Mouse (Mus musculus) embryonic fibroblast, embryonic 13.5 days (primary cell): ENCODE measurements around the gene B2m. TPM values are rescaled to one million over a fixed set of nuclear protein-coding genes. Genes with fewer than 3 reads are reported as not detected.
A peak's percentile ranks its signal among the peaks of the same experiment; 100 is the strongest.
"Not testable (repeated sequence)": the region's sequence is repeated elsewhere in the genome, so short reads cannot be mapped to it uniquely, and the experiment has no call there.

ENCODE experiments used
- H3K27ac ChIP-seq: 2 replicates; pipeline ENCODE4 v1.5.1; 2012; ENCODE audit warnings: low read length, control low read depth, inconsistent platforms; ENCODE audit not compliant: insufficient read depth
- H3K4me1 ChIP-seq: 2 replicates; pipeline ENCODE4 v1.6.1; 2011; ENCODE audit warnings: low read length; ENCODE audit not compliant: control insufficient read depth, insufficient read depth
- H3K4me3 ChIP-seq: 2 replicates; pipeline ENCODE4 v1.5.1; 2011; ENCODE audit warnings: mild to moderate bottlenecking, control low read depth, low read length; ENCODE audit not compliant: insufficient read depth
- CTCF ChIP-seq: IDR thresholded peaks from 2 replicates; pipeline ENCODE4 v1.5.1; 2011; ENCODE audit warnings: mild to moderate bottlenecking, control low read depth, low read length, moderate library complexity, borderline replicate concordance; ENCODE audit not compliant: insufficient read depth
- POLR2A ChIP-seq: IDR thresholded peaks from 2 replicates; pipeline ENCODE4 v1.6.1; 2011; ENCODE audit warnings: low read depth, mild to moderate bottlenecking, control low read depth, low read length, moderate library complexity
- polyA plus RNA-seq: library from polyadenylated mRNA; stranded (reverse); fragments of >200 nt; gene quantifications from 2 replicates; pipeline ENCODE4 v1.2.4, GENCODE M21; 2011; ENCODE audit warnings: low read depth; ENCODE audit not compliant: missing spikeins, insufficient read length

The B2m gene
- polyA plus RNA-seq, result 1,628 and 1,672 TPM in 2 replicates

- Histone ChIP-seq H3K27ac (peak within 1 kb of the TSS; percentile 60), H3K4me3 (peak within 1 kb of the TSS; percentile 83), H3K4me1 (0 out of 2 replicates have a peak, but pooled peaks cover 6% of the 10 kb centered on the region)
- TF ChIP-seq CTCF, result no peak
- peak; percentile 100 for TF ChIP-seq POLR2A
These were observed at the start of gene B2m for GRCm38 (mm10) chr2:122147508-122148241. Gene B2m, plus strand, starts transcription at chr2:122147686.

GRCm38 (mm10) chr2:122097686-122098085 lies 49.8 kb upstream of the B2m start:
- H3K4me1 ChIP-seq, H3K4me3 ChIP-seq, H3K27ac ChIP-seq: not testable (repeated sequence)

- Histone ChIP-seq H3K4me1 (no peaks in the 10 kb centered on the region), H3K4me3 (no peak overlapping the region), H3K27ac (no peak overlapping the region)
- TF ChIP-seq POLR2A (no peak), CTCF (peak; percentile 37; the same call in 1 of the 2 replicates)
These were observed 45.4 kb upstream of the B2m start for GRCm38 (mm10) chr2:122102070-122102469.

- Histone ChIP-seq H3K27ac (no peak overlapping the region), H3K4me3 (no peak overlapping the region)
- TF ChIP-seq CTCF (no peak), POLR2A (no peak)
These were observed 39.4 kb upstream of the B2m start for GRCm38 (mm10) chr2:122108101-122108500.

GRCm38 (mm10) chr2:122109714-122110113 lies 37.8 kb upstream of the B2m start:
- no peak for TF ChIP-seq CTCF
- TF ChIP-seq POLR2A, result no peak
- H3K4me3 ChIP-seq, result no peak overlapping the region
- H3K27ac ChIP-seq, result no peak overlapping the region
- H3K4me1 ChIP-seq, result no peaks in the 10 kb centered on the region

More at GRCm38 (mm10) chr2:122108101-122108500, 39.4 kb upstream of the B2m start:
- no peaks in the 10 kb centered on the region for H3K4me1 ChIP-seq

GRCm38 (mm10) chr2:122116888-122117287 lies 30.6 kb upstream of the B2m start:
- peak overlapping the region; percentile 86 for H3K4me3 ChIP-seq
- no peaks in the 10 kb centered on the region for H3K4me1 ChIP-seq
- no peak for TF ChIP-seq POLR2A
- no peak for TF ChIP-seq CTCF
- H3K27ac ChIP-seq, result no peak overlapping the region

GRCm38 (mm10) chr2:122117961-122118958 lies 29.2 kb upstream of the B2m start, which contains the start of gene Spg11:
Gene Spg11, minus strand, starts transcription at chr2:122118386.
- peak within 1 kb of the TSS; percentile 86 for H3K4me3 ChIP-seq
- no peaks in the 10 kb centered on the region for H3K4me1 ChIP-seq
- TF ChIP-seq POLR2A (peak; percentile 98), CTCF (no peak)
- peak within 1 kb of the TSS; percentile 83 for H3K27ac ChIP-seq

GRCm38 (mm10) chr2:122125680-122126572 lies 21.6 kb upstream of the B2m start:
- Histone ChIP-seq H3K27ac (no peak overlapping the region), H3K4me3 (no peak overlapping the region), H3K4me1 (peaks cover 8% of the 10 kb centered on the region; the same call in 1 of the 2 replicates)
- TF ChIP-seq POLR2A (no peak), CTCF (no peak)
